In the genomic region with DNA sequence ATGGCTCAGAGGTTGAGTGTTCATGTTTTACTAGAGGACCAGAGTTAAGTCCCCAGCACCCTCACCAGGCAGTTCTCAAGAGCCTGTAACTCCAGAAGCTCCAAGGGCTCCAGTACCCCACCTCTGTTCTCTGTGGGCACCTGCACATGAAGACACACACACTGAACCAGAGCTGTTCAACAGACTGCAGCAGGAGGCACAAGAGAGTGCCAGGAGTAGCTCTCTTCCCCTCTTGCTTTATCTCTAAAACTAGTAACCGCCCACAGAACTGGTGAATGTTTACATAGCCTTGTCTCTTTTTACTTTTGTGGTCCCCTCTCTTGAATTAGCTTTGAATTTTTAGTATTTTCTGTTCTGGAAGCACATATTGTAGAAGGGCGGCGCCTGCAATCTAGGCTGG, we compare ENCODE assay signal across 13 mouse cellular contexts.
"Had no signal": no experiment of that assay in that cellular context is flagged by ENCODE, and none has a peak within 500 bp of the region (broad histone marks: within the 10 kb centered on the region; RNA-seq: fewer than 3 reads in every experiment).

No protein-coding gene starts in this region.

- DNase-seq: liver, postnatal 0 days; lung, adult 2 months; lung, postnatal 14 days; lung, postnatal 36 days; midbrain, embryonic 14.5 days; retina, postnatal 1 day; right cerebral cortex, adult 18-20 months; right cerebral cortex, postnatal 14 days; thymus, adult 18-20 months; thymus, postnatal 14 days; thymus, postnatal 36 days had no signal

- ATAC-seq: liver, postnatal 0 days; lung, postnatal 0 days; midbrain, embryonic 16.5 days had no signal
